Mouse (Mus musculus) G1E (cell line): ENCODE results near the gene Arhgap33.

ENCODE experiments used
- CTCF ChIP-seq: IDR thresholded peaks from 2 replicates; pipeline ENCODE4 v1.5.1; 2012; ENCODE audit warnings: low read depth, low read length, inconsistent platforms, mixed read lengths
- GATA1 ChIP-seq: IDR thresholded peaks from 2 replicates; pipeline ENCODE4 v1.6.1; 2012; ENCODE audit warnings: borderline replicate concordance, low read length, inconsistent platforms, mixed read lengths
- POLR2AphosphoS5 ChIP-seq: IDR thresholded peaks from 2 replicates; pipeline ENCODE4 v1.6.1; 2012; ENCODE audit warnings: low read depth, low read length, inconsistent platforms; ENCODE audit not compliant: insufficient replicate concordance
- TAL1 ChIP-seq: conservative IDR thresholded peaks from 2 replicates; pipeline ENCODE4 v1.6.1; 2012; ENCODE audit warnings: low read depth, low read length, inconsistent platforms, mixed read lengths

GRCm38 (mm10) chr7:30524487-30524886 lies 10.4 kb downstream of the Arhgap33 start:
- no peak for TF ChIP-seq POLR2AphosphoS5
- TF ChIP-seq CTCF, result no peak
- no peak for TF ChIP-seq GATA1
- no peak for TF ChIP-seq TAL1
